Mouse (Mus musculus): Measurements from ENCODE around the gene Galns. TPM values are rescaled to one million over a fixed set of nuclear protein-coding genes. Genes with fewer than 3 reads are reported as not detected.

Gene Galns
- polyA plus RNA-seq, 1 experiment from 2014 or later = 12.5 TPM

DNA sequence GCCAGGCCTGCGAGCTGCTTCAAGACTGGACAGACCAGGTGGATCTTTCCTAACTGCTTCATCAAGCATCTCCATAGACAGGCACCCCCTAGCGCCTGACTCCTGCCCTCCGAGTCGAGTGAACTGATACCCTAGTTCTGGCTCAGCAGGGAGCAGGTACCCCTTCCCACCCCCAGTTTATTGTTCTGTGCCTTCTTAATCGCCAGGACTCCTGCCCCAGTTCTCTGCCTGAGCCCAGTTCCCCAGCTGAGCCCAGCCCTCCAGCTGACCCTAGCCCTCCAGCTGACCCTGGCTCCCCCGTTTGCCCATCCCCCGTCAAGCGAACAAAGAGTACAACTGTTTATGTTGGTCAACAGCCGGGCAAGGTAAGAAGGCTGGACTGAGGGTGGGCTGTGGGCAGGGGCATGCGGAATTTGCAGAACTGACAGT, 42.4 kb downstream of the Galns start:
- ATAC-seq (ENCODE audit: insufficient read depth) = no peak
- H3K4me3 ChIP-seq (ENCODE audit: low read depth, low read length) = peak overlapping the region; percentile 94
- peaks cover 48% of the 10 kb centered on the region for H3K36me3 ChIP-seq (ENCODE audit: insufficient read depth)
- H3K4me1 ChIP-seq (ENCODE audit: insufficient read depth) = peaks cover 17% of the 10 kb centered on the region
- TF ChIP-seq CTCF (IDR thresholded peaks at IDR 0.05; ENCODE audit: low read depth) = peak; percentile 27; the same call in 1 of the 2 replicates
- no peaks in the 10 kb centered on the region for H3K9me3 ChIP-seq (ENCODE audit: low read depth, low read length)
- H3K4me2 ChIP-seq = peak overlapping the region; percentile 92
- H3K27ac ChIP-seq (ENCODE audit: low read depth) = no peak overlapping the region; the same call in 1 of the 2 replicates
- no peaks in the 10 kb centered on the region for H3K27me3 ChIP-seq (ENCODE audit: insufficient read depth, low read length)
- H3K9ac ChIP-seq = peak overlapping the region; percentile 94
- 8% methylated on average over 10 of the region's 10 CpGs for WGBS
- DNase-seq = peak; percentile 41

DNA sequence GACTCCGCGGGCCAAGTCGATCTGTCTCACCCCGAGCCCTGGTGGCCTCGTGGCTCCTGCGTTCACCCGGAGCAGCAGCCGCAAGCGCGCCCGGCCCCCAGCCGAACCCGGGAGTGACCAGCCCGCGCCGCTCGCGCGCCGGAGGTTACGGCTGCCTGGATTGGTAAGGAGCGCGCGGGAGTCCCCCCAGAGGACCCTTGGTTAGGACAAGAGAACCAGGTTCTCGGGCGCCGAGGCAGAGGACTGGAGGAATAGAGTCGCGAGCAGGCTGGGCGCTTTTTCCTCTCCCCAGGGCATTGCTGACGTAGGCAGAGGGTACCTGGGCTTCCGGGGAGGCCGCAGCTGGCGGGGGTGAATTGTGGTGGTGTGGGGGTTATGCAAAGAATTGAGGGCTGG, 43.2 kb downstream of the Galns start:
- Histone ChIP-seq H3K9ac (peak overlapping the region; percentile 94), H3K27ac (ENCODE audit: low read depth) (peak overlapping the region; percentile 96), H3K4me3 (ENCODE audit: low read depth, low read length) (peak overlapping the region; percentile 94), H3K27me3 (ENCODE audit: insufficient read depth, low read length) (no peaks in the 10 kb centered on the region), H3K9me3 (ENCODE audit: low read depth, low read length) (no peaks in the 10 kb centered on the region), H3K4me1 (ENCODE audit: insufficient read depth) (peaks cover 17% of the 10 kb centered on the region), H3K36me3 (ENCODE audit: insufficient read depth) (peaks cover 42% of the 10 kb centered on the region), H3K4me2 (peak overlapping the region; percentile 92)
- ATAC-seq (ENCODE audit: insufficient read depth) = peak; percentile 52; the same call in 1 of the 2 replicates
- WGBS = under 1% methylated on average over 34 of the region's 34 CpGs
- no peak for TF ChIP-seq CTCF (IDR thresholded peaks at IDR 0.05; ENCODE audit: low read depth)
- no peak for DNase-seq

DNA sequence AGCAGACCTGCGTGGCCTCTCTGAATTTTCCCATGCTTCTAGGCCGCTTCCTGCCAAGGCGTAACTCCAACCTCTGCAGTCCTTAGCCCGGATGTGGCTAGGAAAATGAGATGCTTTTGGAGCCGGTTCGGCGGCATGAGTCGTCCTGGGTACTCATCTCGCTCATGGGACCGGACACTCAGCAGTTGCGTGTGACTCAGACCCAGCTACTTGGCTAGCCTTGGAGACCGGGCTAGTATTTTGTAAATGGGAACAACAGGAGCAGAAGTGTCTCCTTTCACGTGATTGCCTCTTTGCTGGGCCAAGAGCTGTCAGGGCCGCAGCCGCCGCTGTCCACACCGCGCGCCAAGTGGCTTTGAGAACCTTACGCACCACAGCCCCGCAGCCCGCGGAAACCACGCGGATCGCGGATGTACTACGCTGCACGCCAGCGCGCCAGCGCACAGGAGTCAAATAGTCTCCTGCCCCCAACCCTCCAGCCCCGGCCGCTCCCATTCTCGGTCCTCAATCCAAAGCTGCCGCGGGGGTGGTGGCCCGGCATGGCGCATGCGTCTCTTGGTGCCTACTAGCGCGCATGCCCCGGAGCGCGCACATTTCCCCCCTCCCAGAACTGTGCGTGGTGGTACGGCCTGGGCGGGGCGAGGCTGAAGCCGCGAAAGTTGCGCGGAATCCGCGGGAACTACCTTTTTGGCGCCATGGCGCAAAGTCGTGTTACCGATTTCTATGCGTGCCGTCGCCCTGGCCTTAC, 43.7 kb downstream of the Galns start, which contains the start of gene Cdt1:
Gene Cdt1 (plus strand): TSS at position 655 of the 748 bp plus-strand sequence.
- H3K27me3 ChIP-seq (ENCODE audit: insufficient read depth, low read length) = no peaks in the 10 kb centered on the region
- peak within 1 kb of the TSS; percentile 96 for H3K27ac ChIP-seq (ENCODE audit: low read depth)
- peak within 1 kb of the TSS; percentile 94 for H3K4me3 ChIP-seq (ENCODE audit: low read depth, low read length)
- WGBS = under 1% methylated on average over 62 of the region's 62 CpGs
- no peak for TF ChIP-seq CTCF (IDR thresholded peaks at IDR 0.05; ENCODE audit: low read depth)
- ATAC-seq (ENCODE audit: insufficient read depth) (peak; percentile 94), DNase-seq (peak; percentile 98)
- H3K9ac ChIP-seq = peak within 1 kb of the TSS; percentile 94
- H3K36me3 ChIP-seq (ENCODE audit: insufficient read depth) = peaks cover 36% of the 10 kb centered on the region
- H3K4me2 ChIP-seq = peak within 1 kb of the TSS; percentile 92
- H3K4me1 ChIP-seq (ENCODE audit: insufficient read depth) = peaks cover 17% of the 10 kb centered on the region
- no peaks in the 10 kb centered on the region for H3K9me3 ChIP-seq (ENCODE audit: low read depth, low read length)

DNA sequence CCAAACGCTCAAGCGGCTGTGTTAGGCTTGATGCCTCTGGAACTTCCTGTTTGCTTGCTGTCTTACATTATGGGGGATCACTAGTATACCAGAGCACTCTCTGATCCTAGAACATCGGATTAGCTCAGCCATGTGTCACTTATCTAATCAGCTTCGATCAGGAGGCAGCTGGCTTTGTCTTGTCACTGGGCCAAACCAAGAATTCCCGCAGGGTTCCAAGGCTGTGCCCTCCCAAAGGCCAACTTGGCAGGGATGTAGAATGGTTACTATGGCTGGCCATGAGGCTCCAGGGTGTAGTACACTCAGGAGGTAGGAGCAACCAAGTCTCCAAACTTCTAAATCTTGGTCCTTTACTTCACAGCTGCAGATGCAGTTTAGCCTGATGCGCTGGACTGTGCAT, 44.5 kb downstream of the Galns start:
- peak overlapping the region; percentile 96 for H3K27ac ChIP-seq (ENCODE audit: low read depth)
- TF ChIP-seq CTCF (IDR thresholded peaks at IDR 0.05; ENCODE audit: low read depth) = no peak
- H3K4me2 ChIP-seq = peak overlapping the region; percentile 92
- peaks cover 28% of the 10 kb centered on the region for H3K36me3 ChIP-seq (ENCODE audit: insufficient read depth)
- H3K9ac ChIP-seq = peak overlapping the region; percentile 94
- H3K4me3 ChIP-seq (ENCODE audit: low read depth, low read length) = peak overlapping the region; percentile 94
- WGBS = 26% methylated on average over 6 of the region's 6 CpGs
- DNase-seq (peak; percentile 30), ATAC-seq (ENCODE audit: insufficient read depth) (no peak)
- H3K4me1 ChIP-seq (ENCODE audit: insufficient read depth) = peaks cover 17% of the 10 kb centered on the region
- no peaks in the 10 kb centered on the region for H3K9me3 ChIP-seq (ENCODE audit: low read depth, low read length)
- H3K27me3 ChIP-seq (ENCODE audit: insufficient read depth, low read length) = no peaks in the 10 kb centered on the region

DNA sequence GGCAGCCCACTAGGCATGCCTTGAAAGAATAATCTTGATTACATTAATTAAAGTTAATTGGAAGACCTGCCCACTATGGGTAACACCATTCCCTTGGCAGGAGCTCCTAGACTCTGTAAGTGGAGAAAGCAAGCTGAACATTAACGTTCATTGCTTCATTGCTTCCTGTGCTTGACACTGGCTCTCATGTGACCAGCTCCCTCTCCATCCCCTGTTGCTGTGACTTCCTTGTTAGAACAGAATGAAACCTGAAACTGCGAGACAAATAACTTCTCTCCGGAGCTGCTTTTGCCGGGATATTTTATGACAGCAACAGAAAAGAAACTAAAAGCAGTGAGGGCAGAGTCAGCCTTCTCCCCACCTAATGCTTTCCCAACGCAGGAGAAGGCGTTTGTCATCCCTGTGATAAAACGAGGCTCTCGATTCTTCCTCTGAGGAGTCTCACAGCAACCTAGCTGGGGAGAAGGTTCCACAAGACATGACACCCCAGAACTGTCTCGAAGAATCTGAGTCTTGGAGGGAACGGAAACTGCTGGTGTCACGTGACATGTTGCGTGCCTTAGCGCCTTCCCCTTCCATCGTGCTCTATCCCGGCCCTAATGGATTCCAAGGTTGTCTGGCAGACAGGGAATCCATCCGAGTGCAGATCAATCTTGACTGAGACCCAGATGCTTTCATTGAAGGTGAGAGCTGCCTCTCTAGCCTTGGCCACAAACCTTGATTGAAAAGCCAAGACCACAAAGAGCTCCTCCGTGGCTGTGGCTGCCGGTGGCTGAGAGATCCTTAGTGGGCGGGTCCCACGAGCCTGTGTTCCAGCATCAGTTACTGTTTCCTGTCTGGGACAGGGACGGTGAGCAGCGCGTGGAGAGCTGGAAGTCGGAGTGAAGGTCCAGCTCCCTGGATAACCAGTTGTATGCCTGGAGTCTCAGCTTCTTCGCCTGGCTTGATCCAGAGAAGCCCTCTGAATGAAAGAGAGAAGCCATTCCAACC, 46.6 kb downstream of the Galns start:
- no peak overlapping the region for H3K9ac ChIP-seq
- no peaks in the 10 kb centered on the region for H3K9me3 ChIP-seq (ENCODE audit: low read depth, low read length)
- DNase-seq = no peak
- H3K36me3 ChIP-seq (ENCODE audit: insufficient read depth) = peaks cover 7% of the 10 kb centered on the region
- no peaks in the 10 kb centered on the region for H3K27me3 ChIP-seq (ENCODE audit: insufficient read depth, low read length)
- no peak for TF ChIP-seq CTCF (IDR thresholded peaks at IDR 0.05; ENCODE audit: low read depth)
- H3K4me1 ChIP-seq (ENCODE audit: insufficient read depth) = peaks cover 17% of the 10 kb centered on the region
- 76% methylated on average over 25 of the region's 25 CpGs for WGBS
- no peak overlapping the region for H3K4me3 ChIP-seq (ENCODE audit: low read depth, low read length)
- no peak overlapping the region for H3K27ac ChIP-seq (ENCODE audit: low read depth)
- H3K4me2 ChIP-seq = no peak overlapping the region
- no peak for ATAC-seq (ENCODE audit: insufficient read depth)

DNA sequence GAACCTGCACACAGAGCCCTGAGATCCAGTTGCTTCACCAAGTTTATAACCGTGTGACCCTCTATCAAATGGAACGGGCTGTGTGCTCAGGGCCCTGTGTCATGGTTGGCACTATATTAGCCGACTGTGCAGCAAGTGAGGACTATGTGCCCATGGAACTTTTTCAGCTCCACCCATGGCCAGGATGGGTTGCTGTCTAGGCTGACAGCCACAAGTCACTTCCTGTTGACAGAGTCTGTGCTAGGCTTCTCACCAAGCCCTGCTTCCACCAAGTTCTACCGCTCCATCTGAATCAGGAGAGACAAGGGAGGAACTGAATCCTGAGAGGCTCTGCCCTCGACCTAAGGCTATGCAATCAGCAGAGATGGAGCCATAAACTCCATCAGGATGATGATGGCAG, 50.1 kb downstream of the Galns start:
- Histone ChIP-seq H3K27ac (ENCODE audit: low read depth) (peak overlapping the region; percentile 8; the same call in 1 of the 2 replicates), H3K9me3 (ENCODE audit: low read depth, low read length) (no peaks in the 10 kb centered on the region), H3K4me3 (ENCODE audit: low read depth, low read length) (no peak overlapping the region), H3K4me2 (no peak overlapping the region), H3K4me1 (ENCODE audit: insufficient read depth) (peaks cover 14% of the 10 kb centered on the region), H3K36me3 (ENCODE audit: insufficient read depth) (no peaks in the 10 kb centered on the region), H3K27me3 (ENCODE audit: insufficient read depth, low read length) (no peaks in the 10 kb centered on the region), H3K9ac (no peak overlapping the region)
- no peak for TF ChIP-seq CTCF (IDR thresholded peaks at IDR 0.05; ENCODE audit: low read depth)
- WGBS = 73% methylated on average over 5 of the region's 5 CpGs
- ATAC-seq (ENCODE audit: insufficient read depth) = no peak
- DNase-seq = no peak

Data from lung, embryonic 14.5 days (tissue).